Mouse (Mus musculus): ENCODE data around the gene Dcdc2b. TPM values are rescaled to one million over a fixed set of nuclear protein-coding genes. Genes with fewer than 3 reads are reported as not detected.

The Dcdc2b gene
- polyA plus RNA-seq (2012; rRNA removed): 1.6 and 2.2 TPM in 2 replicates

DNA sequence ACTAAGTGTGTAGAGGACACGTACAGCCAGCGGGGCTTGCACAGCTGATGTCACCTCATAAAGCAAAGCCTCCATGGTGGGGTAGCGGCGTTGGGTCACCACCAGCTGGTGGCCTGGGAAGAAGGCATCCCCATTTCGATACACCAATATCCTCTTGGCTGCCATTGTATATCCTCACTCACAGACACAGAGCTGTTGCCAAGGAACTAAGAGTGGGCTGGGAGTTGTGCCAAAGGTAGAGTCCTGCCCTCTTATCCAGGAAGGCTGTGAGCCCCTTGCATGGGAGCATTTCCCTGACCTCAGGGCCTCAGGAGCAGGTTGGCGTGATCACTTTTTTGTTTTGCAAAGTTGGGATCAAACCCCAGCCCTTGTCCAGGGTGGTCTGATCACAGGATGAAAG, at the start of gene Dcdc2b:
Dcdc2b (minus strand) TSS at position 165 of the 400 bp plus-strand sequence.

DNA sequence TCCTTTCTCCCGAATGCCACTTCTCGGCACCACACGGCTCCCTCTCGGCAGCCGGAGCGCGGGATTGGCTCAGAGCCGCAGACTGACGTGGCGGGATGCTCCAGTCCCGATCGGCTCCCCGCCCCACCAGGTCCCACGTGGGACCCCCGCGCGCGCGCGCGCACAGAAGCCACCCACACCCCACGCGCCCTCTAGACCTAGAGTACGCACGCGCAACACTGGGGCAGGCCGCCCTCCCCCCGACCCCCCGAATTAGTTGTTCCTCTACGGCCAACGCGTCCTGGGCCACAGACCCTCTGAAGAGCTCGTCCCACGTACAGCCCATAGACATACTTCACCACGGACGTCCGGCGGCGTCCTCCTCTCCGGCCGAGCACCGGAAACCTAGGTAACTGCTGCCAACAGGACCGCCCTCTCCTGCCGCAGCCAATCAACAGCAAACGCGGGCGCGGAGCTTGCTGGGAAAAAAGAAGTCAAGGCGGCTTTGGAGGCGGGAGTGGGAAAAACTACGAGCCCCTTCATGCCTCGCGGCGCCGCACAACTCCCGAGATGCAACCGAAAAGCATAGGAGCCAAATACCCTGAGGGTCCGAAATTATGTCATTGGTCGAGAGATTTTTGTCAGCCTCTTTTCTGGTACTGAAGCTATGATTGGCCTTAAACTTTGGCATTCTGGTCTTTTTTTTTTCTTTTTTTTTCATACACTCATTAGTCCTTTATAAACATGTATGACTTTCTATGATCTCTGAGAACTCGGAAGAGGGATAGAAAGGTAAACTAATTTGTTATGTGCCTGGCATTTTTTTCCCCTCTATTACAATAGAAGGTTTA, 26.8 kb upstream of the Dcdc2b start, which contains the start of gene Txlna:
Txlna (minus strand) TSS at position 428 of the 830 bp plus-strand sequence.

DNA sequence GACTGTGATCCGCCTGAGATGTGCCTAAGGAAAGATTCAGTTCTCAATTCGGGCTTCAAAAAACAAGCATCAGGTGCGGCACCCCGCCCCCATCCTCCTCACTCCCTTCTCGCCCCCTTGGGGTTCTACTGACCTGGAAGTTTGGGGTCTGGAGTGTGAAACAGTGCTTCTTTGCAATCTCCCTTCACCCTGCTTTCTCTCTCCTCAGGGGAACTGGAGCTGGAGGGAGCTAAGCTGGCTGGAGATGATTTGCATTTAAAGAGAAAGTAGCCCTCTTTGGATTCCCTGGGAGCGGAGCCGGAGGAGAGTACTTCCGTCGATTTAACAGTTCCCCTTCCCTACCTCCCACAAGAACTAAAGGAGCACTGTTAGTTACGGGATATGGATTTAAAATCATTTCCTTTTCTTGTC, 9.6 kb upstream of the Dcdc2b start, which contains the start of gene Ccdc28b:
Ccdc28b (minus strand) TSS at position 267 of the 411 bp plus-strand sequence.

DNA sequence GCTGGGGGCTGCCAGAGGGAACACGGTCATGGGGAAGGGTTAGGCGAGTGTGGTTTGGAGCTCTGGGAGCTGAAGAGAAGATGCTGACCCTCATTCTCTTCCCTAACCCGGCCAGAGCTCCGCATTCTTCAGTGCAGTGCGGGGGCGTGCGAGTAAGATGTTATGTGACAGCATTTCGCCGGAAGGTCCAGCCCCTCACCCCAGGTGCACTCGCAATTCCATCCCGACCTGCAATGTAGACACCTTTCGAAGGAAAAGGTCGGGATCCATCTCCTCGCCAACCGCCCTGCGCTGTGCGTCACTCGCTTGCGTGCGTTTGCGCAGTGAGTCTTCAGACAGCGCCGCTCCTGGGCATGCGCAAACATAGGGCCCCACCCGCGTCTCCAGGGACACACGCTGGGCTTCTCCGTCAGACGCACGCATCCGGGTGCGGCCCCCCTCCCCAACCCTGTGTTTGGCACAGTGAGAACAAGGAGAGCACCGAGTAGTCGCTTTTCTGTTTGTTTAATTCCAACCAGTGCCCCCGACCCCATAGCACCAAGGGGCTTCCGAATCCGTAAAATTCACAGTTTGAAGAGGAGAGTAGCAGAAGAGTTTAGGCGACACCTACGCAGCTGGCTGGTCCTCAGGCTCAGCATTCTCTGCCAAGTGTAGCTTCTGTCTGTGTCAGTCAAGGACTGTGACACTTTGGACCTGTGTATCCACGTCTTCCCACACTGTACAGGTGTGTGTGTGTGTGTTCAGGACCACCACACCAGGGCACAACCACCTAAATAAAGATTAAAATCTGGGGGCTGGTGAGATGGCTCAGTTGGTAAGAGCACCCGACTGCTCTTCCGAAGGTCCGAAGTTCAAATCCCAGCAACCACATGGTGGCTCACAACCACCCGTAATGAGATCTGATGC, 5.0 kb upstream of the Dcdc2b start, which contains the start of gene Iqcc:
Iqcc (minus strand) TSS at position 314 of the 906 bp plus-strand sequence.

DNA sequence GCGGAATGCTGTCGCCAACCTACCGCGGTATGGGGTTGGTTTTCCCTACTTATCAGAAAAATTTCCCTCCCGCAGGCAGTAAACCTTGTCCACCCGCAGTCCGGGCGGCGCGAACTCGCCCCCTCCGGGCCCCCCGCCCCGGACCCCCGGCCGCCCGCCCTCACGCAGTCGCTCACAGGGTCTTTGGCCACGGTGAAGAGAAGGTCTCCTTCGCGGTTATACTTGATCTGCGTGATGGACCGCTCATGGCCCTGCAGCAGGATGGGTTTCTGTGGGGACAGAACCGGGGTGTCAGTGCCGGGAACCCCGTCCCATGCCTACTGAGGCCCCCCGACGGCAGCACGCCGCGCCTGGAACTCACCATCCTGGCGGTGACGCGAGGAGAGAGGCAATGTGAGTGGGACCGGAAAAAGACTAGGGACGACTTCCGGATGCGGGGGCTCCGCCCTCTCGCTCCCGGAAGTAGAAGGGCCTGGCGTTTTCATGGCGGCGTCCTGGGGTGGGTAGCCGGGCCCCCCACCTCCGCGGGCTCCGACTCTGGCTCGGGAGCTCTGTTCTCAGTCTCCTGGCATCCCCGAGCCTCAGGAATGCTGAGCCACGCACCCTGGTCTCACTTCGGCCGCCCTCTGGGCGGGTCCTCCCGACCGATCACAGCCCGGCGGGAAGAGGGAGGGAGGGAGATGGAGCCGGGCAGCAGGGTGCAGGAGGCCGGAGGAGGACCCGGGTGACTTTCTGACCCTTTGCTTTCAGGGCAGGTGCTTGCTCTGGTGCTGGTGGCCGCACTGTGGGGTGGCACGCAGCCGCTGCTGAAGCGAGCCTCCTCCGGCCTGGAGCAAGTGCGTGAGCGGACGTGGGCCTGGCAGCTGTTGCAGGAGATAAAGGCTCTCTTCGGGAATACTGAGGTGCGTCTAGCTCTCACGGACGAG, 13.6 kb downstream of the Dcdc2b start, which contains the start of the genes Eif3i and Tmem234:
Eif3i (minus strand) TSS at position 416 of the 926 bp plus-strand sequence.
Tmem234 (plus strand) TSS at position 436 of the 926 bp plus-strand sequence.

DNA sequence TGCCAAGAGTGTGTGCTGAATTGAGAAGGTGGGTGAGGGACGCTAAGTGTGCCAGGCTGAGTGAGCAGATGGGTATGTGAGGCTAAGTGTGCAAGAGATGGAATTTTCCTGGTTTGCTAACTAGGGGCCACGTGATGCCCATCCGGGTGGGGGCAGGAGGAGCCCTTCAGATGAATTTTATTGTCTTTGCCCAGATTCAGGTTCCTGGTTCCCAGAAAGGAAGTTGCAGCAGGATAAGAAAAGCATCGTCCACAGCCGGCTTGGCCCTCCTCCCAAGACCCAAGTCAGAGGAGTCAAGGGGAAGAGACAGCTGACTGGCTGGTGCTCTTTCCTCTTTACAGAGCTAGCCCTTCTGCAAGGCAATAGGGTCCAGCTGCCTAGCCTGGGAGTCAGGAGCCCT, 35.6 kb downstream of the Dcdc2b start, which contains the start of gene Fam167b:
Fam167b (minus strand) TSS at position 84 of the 400 bp plus-strand sequence.

DNA sequence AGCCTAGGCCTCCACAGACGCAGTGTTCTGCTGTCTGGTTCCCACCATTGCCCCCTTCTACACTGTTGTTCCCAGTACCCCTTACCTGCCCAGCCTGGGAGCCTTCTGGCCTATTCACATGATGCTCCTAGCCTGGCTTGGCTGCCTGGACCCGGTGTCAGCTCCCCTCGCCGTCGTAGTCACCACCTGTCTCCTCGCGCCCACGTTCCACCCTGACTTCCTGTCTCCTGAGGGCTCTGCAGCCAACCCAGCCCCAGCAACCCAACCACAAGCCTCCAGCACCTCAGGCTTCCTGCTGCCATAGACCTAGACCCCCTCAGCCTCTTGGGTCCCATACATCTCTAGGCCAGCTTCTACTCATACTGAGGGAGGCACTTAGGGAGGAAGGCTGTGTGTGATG, 40.6 kb downstream of the Dcdc2b start, which contains the start of gene Lck:
Lck (minus strand) TSS at position 212 of the 400 bp plus-strand sequence.

Other genes starting within 250 kb of the Dcdc2b start
- gene Zbtb8a, start 236.1 kb downstream of the Dcdc2b start, polyA plus RNA-seq (2012; rRNA removed): 8.9 and 10.6 TPM in 2 replicates
- 1.3 and 1.8 TPM in 2 replicates for gene Zbtb8b, start 173.4 kb downstream of the Dcdc2b start, polyA plus RNA-seq (2012; rRNA removed)
- 22.8 and 26.0 TPM in 2 replicates for gene Bsdc1, start 152.7 kb downstream of the Dcdc2b start, polyA plus RNA-seq (2012; rRNA removed)
- gene Tssk3, start 123.2 kb downstream of the Dcdc2b start, polyA plus RNA-seq (2012; rRNA removed): not detected in 2 replicates
- 0.17 TPM in 1 of 2 replicates, not detected in the other for gene Fam229a, start 123.1 kb downstream of the Dcdc2b start, polyA plus RNA-seq (2012; rRNA removed)
- gene Marcksl1, start 100.7 kb downstream of the Dcdc2b start, polyA plus RNA-seq (2012; rRNA removed): 1,168 and 1,436 TPM in 2 replicates
- 200 and 249 TPM in 2 replicates for gene Hdac1, start 71.5 kb downstream of the Dcdc2b start, polyA plus RNA-seq (2012; rRNA removed)
- gene Lck, start 40.6 kb downstream of the Dcdc2b start, polyA plus RNA-seq (2012; rRNA removed): 9.3 and 10.9 TPM in 2 replicates
- gene Fam167b, start 35.7 kb downstream of the Dcdc2b start, polyA plus RNA-seq (2012; rRNA removed): 2.1 and 2.6 TPM in 2 replicates
- 355 and 420 TPM in 2 replicates for gene Eif3i, start 13.6 kb downstream of the Dcdc2b start, polyA plus RNA-seq (2012; rRNA removed)
- gene Tmem234, start 13.6 kb downstream of the Dcdc2b start, polyA plus RNA-seq (2012; rRNA removed): 141 and 182 TPM in 2 replicates
- 28.8 and 32.5 TPM in 2 replicates for gene Iqcc, start 4.8 kb upstream of the Dcdc2b start, polyA plus RNA-seq (2012; rRNA removed)
- gene Ccdc28b, start 9.7 kb upstream of the Dcdc2b start, polyA plus RNA-seq (2012; rRNA removed): 66.0 and 106 TPM in 2 replicates
- 74.6 and 161 TPM in 2 replicates for gene Txlna, start 26.8 kb upstream of the Dcdc2b start, polyA plus RNA-seq (2012; rRNA removed)
- 29.5 and 34.7 TPM in 2 replicates for gene Kpna6, start 58.5 kb upstream of the Dcdc2b start, polyA plus RNA-seq (2012; rRNA removed)
- 33.4 and 45.2 TPM in 2 replicates for gene Tmem39b, start 82.6 kb upstream of the Dcdc2b start, polyA plus RNA-seq (2012; rRNA removed)
- gene Khdrbs1, start 128.0 kb upstream of the Dcdc2b start, polyA plus RNA-seq (2012; rRNA removed): 123 and 125 TPM in 2 replicates
- gene Ptp4a2, start 197.0 kb upstream of the Dcdc2b start, polyA plus RNA-seq (2012; rRNA removed): 103 and 122 TPM in 2 replicates